Mouse (Mus musculus) midbrain, embryonic 13.5 days (tissue): ENCODE results near the gene Depdc1b. TPM values are rescaled to one million over a fixed set of nuclear protein-coding genes. Genes with fewer than 3 reads are reported as not detected.

Experiments
- ATAC-seq: fragments of 200-750 bp; cut with Nextera tagmentation; 2 replicates; pipeline ENCODE4 v1.8.0; 2017; ENCODE audit warnings: mild to moderate bottlenecking, moderate TSS enrichment, moderate library complexity
- H3K27ac ChIP-seq: fragments of 300-500 bp; sonication (generic); 2 replicates; pipeline ENCODE4 v1.5.1; 2015; ENCODE audit warnings: inconsistent platforms, mild to moderate bottlenecking, moderate library complexity
- H3K27me3 ChIP-seq: fragments of 300-500 bp; sonication (generic); 2 replicates; pipeline ENCODE4 v1.6.1; 2015; ENCODE audit warnings: mild to moderate bottlenecking, inconsistent platforms
- H3K36me3 ChIP-seq: fragments of 300-500 bp; sonication (generic); 2 replicates; pipeline ENCODE4 v1.6.1; 2015; ENCODE audit warnings: mild to moderate bottlenecking, inconsistent platforms
- H3K4me1 ChIP-seq: fragments of 300-500 bp; sonication (generic); replicated peaks from 2 replicates; pipeline ENCODE4 v1.6.1; 2015; ENCODE audit warnings: inconsistent platforms
- H3K4me2 ChIP-seq: fragments of 300-500 bp; sonication (generic); replicated peaks from 2 replicates; pipeline ENCODE4 v1.6.1; 2015; ENCODE audit warnings: moderate library complexity, mild to moderate bottlenecking, inconsistent platforms
- H3K4me3 ChIP-seq: fragments of 300-500 bp; sonication (generic); replicated peaks from 2 replicates; pipeline ENCODE4 v1.5.1; 2015; ENCODE audit warnings: mild to moderate bottlenecking, inconsistent platforms
- H3K9ac ChIP-seq: fragments of 300-500 bp; sonication (generic); replicated peaks from 2 replicates; pipeline ENCODE4 v1.6.1; 2015; ENCODE audit warnings: mild to moderate bottlenecking, inconsistent platforms
- H3K9me3 ChIP-seq: fragments of 300-500 bp; sonication (generic); 2 replicates; pipeline ENCODE4 v1.6.1; 2016; ENCODE audit warnings: mild to moderate bottlenecking, inconsistent platforms
- WGBS: fragments of 180-500 bp; shearing (Covaris S2); methylation state at CpG from one replicate; pipeline ENCODE4 v1.1.7; 2015; 5-methylcytosine and 5-hydroxymethylcytosine counted together
- polyA plus RNA-seq: library from polyadenylated mRNA; unstranded; fragments of >200 nt; fragmentation: Nextera tagmentation; extraction: Ambion mirVana; gene quantifications from 2 replicates; pipeline ENCODE4 v1.2.1, GENCODE M21; 2015

The Depdc1b gene
- polyA plus RNA-seq, 1 experiment from 2014 or later, result 5.7 TPM

- no peak for ATAC-seq
Measured at GRCm38 (mm10) chr13:108289436-108289835, 26.7 kb upstream of the Depdc1b start.

DNA sequence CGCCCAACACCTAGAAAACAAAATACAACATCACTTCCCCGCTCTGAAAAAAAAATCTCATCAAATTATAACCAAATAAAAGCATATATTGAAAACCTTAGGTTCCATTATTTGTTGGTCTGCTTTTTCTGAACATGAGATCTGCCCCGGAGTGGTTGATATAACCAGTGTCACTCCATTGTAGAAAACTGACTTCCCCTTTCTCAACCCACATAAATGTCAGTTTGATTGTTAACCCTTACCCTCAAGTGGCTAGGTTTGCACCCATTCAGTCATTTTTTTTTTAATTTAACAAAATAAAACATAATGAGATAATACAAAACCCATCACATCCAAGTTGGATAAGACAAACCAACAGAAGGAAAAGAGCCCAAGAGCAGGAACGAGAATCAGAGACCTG, 25.8 kb upstream of the Depdc1b start:
- H3K27me3 ChIP-seq, result no peaks in the 10 kb centered on the region
- no peak overlapping the region for H3K4me3 ChIP-seq
- H3K4me1 ChIP-seq, result no peaks in the 10 kb centered on the region
- no peak overlapping the region for H3K27ac ChIP-seq
- H3K36me3 ChIP-seq, result no peaks in the 10 kb centered on the region
- no peak overlapping the region for H3K9ac ChIP-seq
- no peak overlapping the region for H3K4me2 ChIP-seq
- no peak for ATAC-seq
- H3K9me3 ChIP-seq, result no peaks in the 10 kb centered on the region
- WGBS, result 88% methylated on average over 4 of the region's 4 CpGs

More at GRCm38 (mm10) chr13:108289436-108289835, 26.7 kb upstream of the Depdc1b start:
- Histone ChIP-seq H3K27ac (no peak overlapping the region), H3K9ac (no peak overlapping the region), H3K36me3 (no peaks in the 10 kb centered on the region), H3K4me2 (no peak overlapping the region), H3K4me3 (no peak overlapping the region), H3K4me1 (no peaks in the 10 kb centered on the region), H3K9me3 (no peaks in the 10 kb centered on the region), H3K27me3 (no peaks in the 10 kb centered on the region)
- WGBS, result 85% methylated on average over 3 of the region's 3 CpGs

GRCm38 (mm10) chr13:108297350-108298093, 18.6 kb upstream of the Depdc1b start:
- H3K27ac ChIP-seq, result no peak overlapping the region
- WGBS, result 30% methylated on average over 12 of the region's 12 CpGs
- no peaks in the 10 kb centered on the region for H3K36me3 ChIP-seq
- H3K4me3 ChIP-seq, result peak overlapping the region; percentile 12
- no peaks in the 10 kb centered on the region for H3K9me3 ChIP-seq
- peaks cover 17% of the 10 kb centered on the region for H3K4me1 ChIP-seq
- no peak overlapping the region for H3K9ac ChIP-seq
- no peaks in the 10 kb centered on the region for H3K27me3 ChIP-seq
- peak overlapping the region; percentile 45 for H3K4me2 ChIP-seq
- peak; percentile 73 for ATAC-seq

GRCm38 (mm10) chr13:108298241-108298640, 17.9 kb upstream of the Depdc1b start:
- H3K9me3 ChIP-seq, result no peaks in the 10 kb centered on the region
- H3K4me2 ChIP-seq, result no peak overlapping the region
- peaks cover 17% of the 10 kb centered on the region for H3K4me1 ChIP-seq
- no peak overlapping the region for H3K4me3 ChIP-seq
- WGBS, result 73% methylated on average over 5 of the region's 5 CpGs
- H3K9ac ChIP-seq, result no peak overlapping the region
- H3K36me3 ChIP-seq, result no peaks in the 10 kb centered on the region
- H3K27me3 ChIP-seq, result no peaks in the 10 kb centered on the region
- H3K27ac ChIP-seq, result no peak overlapping the region
- ATAC-seq, result no peak

- WGBS, result 37% methylated on average over 5 of the region's 5 CpGs
Measured at GRCm38 (mm10) chr13:108300346-108300950, 15.7 kb upstream of the Depdc1b start.

GRCm38 (mm10) chr13:108301411-108301810, 14.7 kb upstream of the Depdc1b start:
- peak; percentile 72 for ATAC-seq
- Histone ChIP-seq H3K9me3 (no peaks in the 10 kb centered on the region), H3K4me3 (no peak overlapping the region), H3K9ac (no peak overlapping the region), H3K36me3 (no peaks in the 10 kb centered on the region), H3K4me1 (peaks cover 17% of the 10 kb centered on the region), H3K27ac (no peak overlapping the region), H3K27me3 (no peaks in the 10 kb centered on the region), H3K4me2 (no peak overlapping the region)
- WGBS, result 32% methylated on average over 7 of the region's 7 CpGs

More at GRCm38 (mm10) chr13:108300346-108300950, 15.7 kb upstream of the Depdc1b start:
- Histone ChIP-seq H3K9me3 (no peaks in the 10 kb centered on the region), H3K27ac (no peak overlapping the region), H3K4me2 (no peak overlapping the region), H3K27me3 (no peaks in the 10 kb centered on the region), H3K36me3 (no peaks in the 10 kb centered on the region), H3K4me1 (peaks cover 17% of the 10 kb centered on the region), H3K9ac (no peak overlapping the region), H3K4me3 (no peak overlapping the region)
- no peak for ATAC-seq

- Histone ChIP-seq H3K27me3 (no peaks in the 10 kb centered on the region), H3K36me3 (no peaks in the 10 kb centered on the region), H3K27ac (no peak overlapping the region), H3K4me3 (no peak overlapping the region), H3K4me2 (no peak overlapping the region), H3K4me1 (peaks cover 9% of the 10 kb centered on the region), H3K9ac (no peak overlapping the region), H3K9me3 (no peaks in the 10 kb centered on the region)
- WGBS, result 80% methylated on average over 7 of the region's 7 CpGs
- no peak for ATAC-seq
Measured at GRCm38 (mm10) chr13:108302957-108303675, 13.0 kb upstream of the Depdc1b start.

DNA sequence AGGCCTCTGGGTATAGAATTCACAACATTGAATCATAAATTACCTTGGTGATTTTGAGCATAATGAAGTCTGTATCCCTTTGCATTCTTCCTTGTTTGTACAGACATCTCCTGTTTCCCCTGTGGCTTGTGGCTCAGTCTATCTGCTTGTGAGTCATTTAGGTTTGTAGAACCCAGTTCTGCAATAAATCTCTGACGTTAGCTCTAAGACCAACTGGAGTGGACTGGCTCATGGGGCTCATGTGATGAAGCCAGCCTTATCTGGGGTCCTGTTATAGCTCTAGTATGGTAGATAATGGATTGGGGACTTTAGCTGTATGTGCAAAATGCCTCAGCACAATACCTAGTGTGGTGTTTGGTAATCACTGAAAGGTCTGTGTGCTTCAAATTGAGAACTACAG, 12.3 kb upstream of the Depdc1b start:
- Histone ChIP-seq H3K4me2 (no peak overlapping the region), H3K27ac (no peak overlapping the region), H3K27me3 (no peaks in the 10 kb centered on the region), H3K9me3 (no peaks in the 10 kb centered on the region), H3K4me1 (peaks cover 9% of the 10 kb centered on the region), H3K36me3 (no peaks in the 10 kb centered on the region), H3K9ac (no peak overlapping the region), H3K4me3 (no peak overlapping the region)
- ATAC-seq, result no peak
- 82% methylated on average over 1 of the region's 1 CpGs for WGBS

DNA sequence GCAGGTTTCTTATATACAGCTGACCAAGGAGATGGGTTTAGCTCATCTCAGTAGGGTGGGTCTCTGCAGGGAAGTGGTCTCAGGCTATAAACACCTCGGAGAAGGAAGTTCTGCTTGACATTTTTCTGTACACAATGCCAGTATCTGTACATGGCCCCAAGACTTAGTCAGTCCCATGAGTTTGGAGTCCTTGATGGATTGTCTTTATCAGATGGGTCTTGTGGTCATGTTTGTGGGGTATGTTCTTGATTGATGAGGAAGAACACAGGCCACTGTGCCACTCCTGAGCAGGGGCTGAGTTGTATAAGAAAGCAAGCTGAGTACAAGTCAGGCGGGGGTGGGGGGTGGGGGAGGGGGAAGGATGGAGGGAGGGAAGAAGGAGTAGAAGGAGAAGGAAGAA, 11.5 kb upstream of the Depdc1b start:
- ATAC-seq, result no peak
- 65% methylated on average over 2 of the region's 2 CpGs for WGBS
- H3K9me3 ChIP-seq, result no peaks in the 10 kb centered on the region

GRCm38 (mm10) chr13:108316487-108316903, 363 bp downstream of the Depdc1b start:
- Histone ChIP-seq H3K27me3 (no peaks in the 10 kb centered on the region), H3K4me2 (peak overlapping the region; percentile 96), H3K4me1 (peaks cover 19% of the 10 kb centered on the region), H3K36me3 (no peaks in the 10 kb centered on the region), H3K4me3 (peak overlapping the region; percentile 57), H3K9ac (peak overlapping the region; percentile 79), H3K27ac (no peak overlapping the region), H3K9me3 (no peaks in the 10 kb centered on the region)
- under 1% methylated on average over 32 of the region's 32 CpGs for WGBS
- peak; percentile 71 for ATAC-seq

More for the DNA sequence above, 11.5 kb upstream of the Depdc1b start:
- Histone ChIP-seq H3K36me3 (no peaks in the 10 kb centered on the region), H3K4me2 (no peak overlapping the region), H3K27ac (no peak overlapping the region), H3K4me3 (no peak overlapping the region), H3K9ac (no peak overlapping the region), H3K27me3 (no peaks in the 10 kb centered on the region), H3K4me1 (peaks cover 9% of the 10 kb centered on the region)

- Histone ChIP-seq H3K4me2 (peak overlapping the region; percentile 96), H3K9me3 (no peaks in the 10 kb centered on the region), H3K4me3 (peak overlapping the region; percentile 57), H3K9ac (no peak overlapping the region), H3K27me3 (no peaks in the 10 kb centered on the region), H3K4me1 (peaks cover 19% of the 10 kb centered on the region), H3K27ac (no peak overlapping the region), H3K36me3 (no peaks in the 10 kb centered on the region)
- no peak for ATAC-seq
- WGBS, result 87% methylated on average over 2 of the region's 2 CpGs
Measured at GRCm38 (mm10) chr13:108317414-108317813, 1.3 kb downstream of the Depdc1b start.

DNA sequence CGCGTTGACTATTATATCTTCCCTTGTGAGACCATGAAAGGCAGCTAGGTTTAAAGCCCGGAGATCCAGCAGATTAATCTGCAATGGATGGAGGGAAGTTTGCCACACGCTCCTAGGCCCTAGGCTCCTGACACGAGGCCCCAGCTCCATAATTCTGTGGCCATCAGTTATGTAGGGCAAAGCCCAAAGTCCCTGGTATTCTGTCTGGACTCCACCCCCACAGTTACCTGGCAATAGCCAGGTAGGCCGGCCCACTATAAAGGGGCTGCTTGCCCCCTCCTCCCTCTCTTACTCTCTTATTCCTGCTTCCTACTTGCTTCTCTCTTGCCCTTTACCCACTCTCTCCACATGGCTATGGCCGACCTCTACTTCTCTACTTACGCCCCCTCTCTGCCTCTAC, 2.9 kb downstream of the Depdc1b start:
- WGBS, result 93% methylated on average over 8 of the region's 8 CpGs
- H3K9ac ChIP-seq, result no peak overlapping the region
- H3K4me1 ChIP-seq, result peaks cover 19% of the 10 kb centered on the region
- H3K4me2 ChIP-seq, result no peak overlapping the region
- H3K4me3 ChIP-seq, result no peak overlapping the region
- H3K27me3 ChIP-seq, result no peaks in the 10 kb centered on the region
- H3K27ac ChIP-seq, result no peak overlapping the region
- no peaks in the 10 kb centered on the region for H3K9me3 ChIP-seq
- 0 out of 2 replicates have a peak, but pooled peaks cover under 1% of the 10 kb centered on the region for H3K36me3 ChIP-seq
- ATAC-seq, result no peak
